Mouse (Mus musculus) stomach, embryonic 15.5 days (tissue): ENCODE measurements around the gene Tmem255a. TPM values are rescaled to one million over a fixed set of nuclear protein-coding genes. Genes with fewer than 3 reads are reported as not detected.

Experiments
- ATAC-seq: fragments of 200-750 bp; cut with Nextera tagmentation; 2 replicates; pipeline ENCODE4 v1.8.0; 2017; ENCODE audit warnings: low read depth, moderate number of reproducible peaks, moderate TSS enrichment; ENCODE audit not compliant: insufficient read depth, low FRiP score
- H3K27ac ChIP-seq: fragments of 300-500 bp; sonication (generic); 2 replicates; pipeline ENCODE4 v1.5.1; 2015; ENCODE audit warnings: mild to moderate bottlenecking, inconsistent platforms
- H3K27me3 ChIP-seq: fragments of 300-500 bp; sonication (generic); replicated peaks from 2 replicates; pipeline ENCODE4 v1.6.1; 2015; ENCODE audit warnings: inconsistent platforms
- H3K36me3 ChIP-seq: fragments of 300-500 bp; sonication (generic); 2 replicates; pipeline ENCODE4 v1.6.1; 2015; ENCODE audit warnings: inconsistent platforms
- H3K4me1 ChIP-seq: fragments of 300-500 bp; sonication (generic); 2 replicates; pipeline ENCODE4 v1.6.1; 2015; ENCODE audit warnings: inconsistent platforms
- H3K4me2 ChIP-seq: fragments of 300-500 bp; sonication (generic); 2 replicates; pipeline ENCODE4 v1.6.1; 2015; ENCODE audit warnings: mild to moderate bottlenecking, inconsistent platforms
- H3K4me3 ChIP-seq: fragments of 300-500 bp; sonication (generic); replicated peaks from 2 replicates; pipeline ENCODE4 v1.5.1; 2015; ENCODE audit warnings: inconsistent platforms
- H3K9ac ChIP-seq: fragments of 300-500 bp; sonication (generic); 2 replicates; pipeline ENCODE4 v1.6.1; 2015; ENCODE audit warnings: inconsistent platforms
- H3K9me3 ChIP-seq: fragments of 300-500 bp; sonication (generic); 2 replicates; pipeline ENCODE4 v1.6.1; 2016; ENCODE audit warnings: inconsistent platforms
- WGBS: fragments of 180-500 bp; shearing (Covaris S2); methylation state at CpG from one replicate; pipeline ENCODE4 v1.1.7; 2015; 5-methylcytosine and 5-hydroxymethylcytosine counted together
- microRNA-seq: library from miRNA; unstranded; fragments of <30 nt; microRNA quantifications from one replicate; pipeline ENCODE4, GENCODE M21; 2016
- polyA plus RNA-seq: library from polyadenylated mRNA; unstranded; fragments of >200 nt; fragmentation: Nextera tagmentation; extraction: Ambion mirVana; gene quantifications from 2 replicates; pipeline ENCODE4 v1.2.1, GENCODE M21; 2015

Tmem255a gene
- polyA plus RNA-seq, 1 experiment from 2014 or later: 31.8 TPM

DNA sequence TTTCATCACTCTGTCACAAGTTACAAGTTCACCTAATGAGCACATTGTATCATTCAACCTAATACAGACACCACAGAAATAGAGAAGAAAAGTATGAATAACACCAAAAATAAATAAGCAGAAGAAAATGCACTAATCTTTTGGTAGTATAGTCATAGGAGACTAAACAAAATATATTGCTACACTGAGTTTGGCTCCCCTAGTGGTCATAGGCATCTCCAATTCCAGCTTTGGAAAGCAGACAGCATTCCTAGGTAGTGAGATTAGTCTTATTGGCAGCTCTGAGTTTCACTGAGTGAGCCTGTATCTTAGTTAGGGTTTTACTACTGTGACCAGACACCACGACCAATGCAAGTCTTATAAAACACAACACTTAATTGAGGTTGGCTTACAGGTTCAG, 93.1 kb downstream of the Tmem255a start:
- ATAC-seq: no peak
- 71% methylated on average over 1 of the region's 1 CpGs for WGBS
- no peaks in the 10 kb centered on the region for H3K4me1 ChIP-seq
- no peak overlapping the region for H3K27ac ChIP-seq
- no peak overlapping the region for H3K4me3 ChIP-seq
- H3K9ac ChIP-seq: no peak overlapping the region
- H3K36me3 ChIP-seq: no peaks in the 10 kb centered on the region
- no peaks in the 10 kb centered on the region for H3K27me3 ChIP-seq
- no peaks in the 10 kb centered on the region for H3K9me3 ChIP-seq
- no peak overlapping the region for H3K4me2 ChIP-seq

Small RNA genes lying within 50 kb of the gene (microRNA-seq; reads per million reads assigned to microRNA genes)
- not detected for gene Mir3110

Other genes starting within 250 kb of the Tmem255a start
- gene Btg1-ps1, start 233.6 kb downstream of the Tmem255a start, polyA plus RNA-seq: not detected in 2 replicates
- gene Btg1-ps2, start 209.3 kb downstream of the Tmem255a start, polyA plus RNA-seq: not detected in 2 replicates
- gene Rhox10, start 186.0 kb downstream of the Tmem255a start, polyA plus RNA-seq: not detected in 2 replicates
- gene Rhox11, start 167.3 kb downstream of the Tmem255a start, polyA plus RNA-seq: not detected in 2 replicates
- gene Rhox12, start 141.5 kb downstream of the Tmem255a start, polyA plus RNA-seq: not detected in 2 replicates
- gene Rhox13, start 131.2 kb downstream of the Tmem255a start, polyA plus RNA-seq: not detected in 2 replicates
- 3.6 and 3.9 TPM in 2 replicates for gene Zbtb33, start 62.6 kb downstream of the Tmem255a start, polyA plus RNA-seq
- 0.15 and 0.41 TPM in 2 replicates for gene Atp1b4, start 63.7 kb upstream of the Tmem255a start, polyA plus RNA-seq
- gene Lamp2, start 204.0 kb upstream of the Tmem255a start, polyA plus RNA-seq: 143 and 145 TPM in 2 replicates